Mouse (Mus musculus) G1E (cell line): Measurements from ENCODE around the gene Gna11. TPM values are rescaled to one million over a fixed set of nuclear protein-coding genes. Genes with fewer than 3 reads are reported as not detected.

Experiments used
- ATAC-seq: 2 replicates; pipeline ENCODE4 v1.8.0; 2016; ENCODE audit warnings: mild to moderate bottlenecking; ENCODE audit not compliant: insufficient number of reproducible peaks, poor library complexity, low FRiP score, severe bottlenecking; ENCODE audit errors: extremely low read depth
- DNase-seq: peaks from one replicate; pipeline ENCODE4 v3.0.0; 2012; ENCODE audit warnings: low spot score
- H3K27me3 ChIP-seq: 2 replicates; pipeline ENCODE4 v1.6.1; 2012; ENCODE audit warnings: mild to moderate bottlenecking, low read length, inconsistent platforms; ENCODE audit not compliant: insufficient read depth
- H3K36me3 ChIP-seq: replicated peaks from 2 replicates; pipeline ENCODE3; 2012; ENCODE audit warnings: mild to moderate bottlenecking, inconsistent platforms
- H3K4me1 ChIP-seq: 2 replicates; pipeline ENCODE4 v1.6.1; 2012; ENCODE audit warnings: low read depth, low read length, inconsistent platforms, mixed read lengths; ENCODE audit not compliant: insufficient read depth
- H3K4me3 ChIP-seq: 2 replicates; pipeline ENCODE4 v1.5.1; 2012; ENCODE audit warnings: low read depth, mild to moderate bottlenecking, inconsistent platforms, low read length, moderate library complexity, mixed read lengths
- H3K9me3 ChIP-seq: replicated peaks from 2 replicates; pipeline ENCODE4 v1.6.1; 2012; ENCODE audit warnings: inconsistent platforms
- CTCF ChIP-seq: IDR thresholded peaks from 2 replicates; pipeline ENCODE4 v1.5.1; 2012; ENCODE audit warnings: low read depth, low read length, inconsistent platforms, mixed read lengths
- GATA1 ChIP-seq: IDR thresholded peaks from 2 replicates; pipeline ENCODE4 v1.6.1; 2012; ENCODE audit warnings: borderline replicate concordance, low read length, inconsistent platforms, mixed read lengths
- GATA2 ChIP-seq: IDR thresholded peaks from 2 replicates; pipeline ENCODE4 v1.6.1; 2012; ENCODE audit warnings: low read depth, low read length, inconsistent platforms, borderline replicate concordance
- POLR2AphosphoS5 ChIP-seq: IDR thresholded peaks from 2 replicates; pipeline ENCODE4 v1.6.1; 2012; ENCODE audit warnings: low read depth, low read length, inconsistent platforms; ENCODE audit not compliant: insufficient replicate concordance
- TAL1 ChIP-seq: conservative IDR thresholded peaks from 2 replicates; pipeline ENCODE4 v1.6.1; 2012; ENCODE audit warnings: low read depth, low read length, inconsistent platforms, mixed read lengths
- polyA plus RNA-seq: library from polyadenylated mRNA; stranded (reverse); fragments of >175 nt; gene quantifications from 2 replicates; pipeline ENCODE4 v1.2.3, GENCODE M21; 2012
- total RNA-seq, 2 experiments: library from RNA; stranded (forward) in 1 of 2; stranded (reverse) in 1 of 2; fragments of 200-1000 nt in 1 of 2; fragments of >200 nt in 1 of 2; fragmentation: Nextera tagmentation in 1 of 2; gene quantifications; 2 replicates each; pipeline ENCODE4 v1.2.3; 2014 to 2017

Gna11 gene
- total and polyA plus RNA-seq, 3 experiments = 6.5 to 14.0 (median 9.7) TPM

GRCm38 (mm10) chr10:81497401-81498270 is 47.4 kb downstream of the Gna11 start:
- TF ChIP-seq TAL1 (no peak), GATA1 (no peak), CTCF (no peak), POLR2AphosphoS5 (no peak), GATA2 (no peak)
- DNase-seq (peak; percentile 70), ATAC-seq (peak; percentile 57)
- peak overlapping the region; percentile 97; the same call in 1 of the 2 replicates for H3K4me3 ChIP-seq
- no peaks in the 10 kb centered on the region for H3K27me3 ChIP-seq
- no peaks in the 10 kb centered on the region for H3K9me3 ChIP-seq
- peaks cover 83% of the 10 kb centered on the region for H3K4me1 ChIP-seq
- H3K36me3 ChIP-seq = peaks cover 62% of the 10 kb centered on the region

GRCm38 (mm10) chr10:81496969-81497368 is 48.0 kb downstream of the Gna11 start:
- H3K4me3 ChIP-seq = peak overlapping the region; percentile 97; the same call in 1 of the 2 replicates
- DNase-seq = no peak

DNA sequence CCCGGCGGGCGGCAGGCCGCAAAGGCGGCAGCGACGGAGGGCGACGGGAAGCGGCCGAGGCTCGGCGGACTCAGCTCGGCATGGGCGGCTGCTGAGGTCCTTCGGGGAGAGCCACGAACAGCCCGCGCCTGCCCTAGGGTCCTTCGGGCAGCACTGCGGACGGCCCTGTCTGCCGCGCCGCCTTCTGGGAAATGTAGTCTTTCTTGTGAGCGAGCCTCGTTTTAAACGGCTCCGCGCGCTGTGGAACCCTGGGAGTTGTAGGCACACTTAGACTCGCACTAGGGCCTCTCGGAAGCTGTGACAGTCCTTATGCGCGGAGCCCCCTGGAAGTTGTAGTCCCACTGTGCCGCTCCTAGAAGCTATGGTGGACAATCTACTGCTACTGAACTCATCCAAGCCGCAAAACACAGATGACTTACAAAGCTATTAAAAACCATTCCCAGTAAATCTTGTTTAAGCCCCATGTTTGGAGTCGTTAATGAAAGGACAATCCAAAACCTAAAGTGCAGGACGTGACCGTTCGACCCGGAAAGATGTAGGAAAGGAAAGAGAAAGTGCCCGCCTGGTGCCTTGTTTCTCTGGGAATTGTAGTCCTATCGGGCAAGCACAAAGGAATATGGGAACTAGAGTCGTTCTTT is 48.6 kb downstream of the Gna11 start, which contains the start of gene Ncln:
TSS of gene Ncln (minus strand) at position 129 of the 638 bp plus-strand sequence.
- TF ChIP-seq CTCF (no peak), TAL1 (no peak), POLR2AphosphoS5 (no peak), GATA1 (no peak), GATA2 (no peak)
- DNase-seq (peak; percentile 90), ATAC-seq (peak; percentile 84)
- Histone ChIP-seq H3K9me3 (no peaks in the 10 kb centered on the region), H3K4me3 (peak within 1 kb of the TSS; percentile 97), H3K27me3 (no peaks in the 10 kb centered on the region), H3K36me3 (peaks cover 62% of the 10 kb centered on the region), H3K4me1 (peaks cover 82% of the 10 kb centered on the region)

More at GRCm38 (mm10) chr10:81496969-81497368, 48.0 kb downstream of the Gna11 start:
- no peaks in the 10 kb centered on the region for H3K9me3 ChIP-seq
- H3K27me3 ChIP-seq = no peaks in the 10 kb centered on the region
- TF ChIP-seq GATA1 = no peak
- TF ChIP-seq POLR2AphosphoS5 = no peak
- TF ChIP-seq TAL1 = no peak
- TF ChIP-seq CTCF = no peak
- no peak for TF ChIP-seq GATA2
- H3K36me3 ChIP-seq = peaks cover 62% of the 10 kb centered on the region
- no peak for ATAC-seq
- H3K4me1 ChIP-seq = peaks cover 83% of the 10 kb centered on the region

DNA sequence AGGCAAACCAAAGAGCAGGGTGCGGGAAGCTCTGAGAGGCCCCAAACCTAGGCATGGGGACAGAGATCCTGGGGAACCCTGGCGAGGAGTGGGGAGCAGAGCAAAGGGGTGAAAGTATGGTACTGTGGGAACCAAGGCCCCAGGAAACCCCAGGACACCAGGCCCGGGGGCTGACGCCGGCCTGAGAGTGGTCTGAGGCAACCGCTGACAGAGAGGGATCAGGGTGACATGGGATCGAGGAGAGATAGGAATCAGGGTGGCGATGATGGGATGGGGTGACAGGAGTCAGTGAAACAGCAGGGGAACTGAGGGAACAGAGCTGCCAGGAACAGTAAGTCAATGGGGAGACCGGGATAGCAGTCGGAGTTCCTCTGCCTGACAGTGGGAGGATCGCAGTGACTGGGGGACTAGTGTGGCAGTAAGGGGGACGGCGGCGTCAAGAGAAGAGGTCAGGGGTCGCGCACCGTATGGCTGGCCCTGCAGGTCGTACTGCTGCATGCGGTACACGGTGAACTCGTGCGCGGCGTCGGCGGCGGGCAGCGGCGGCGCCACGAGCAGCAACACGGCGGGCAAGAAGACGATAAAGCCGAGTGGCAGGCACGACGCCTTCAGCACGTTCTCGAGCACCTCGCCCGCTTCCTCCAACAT is 49.2 kb downstream of the Gna11 start:
- DNase-seq = no peak
- peaks cover 86% of the 10 kb centered on the region for H3K4me1 ChIP-seq
- H3K4me3 ChIP-seq = peak overlapping the region; percentile 97
- H3K9me3 ChIP-seq = no peaks in the 10 kb centered on the region
- no peak for ATAC-seq
- H3K27me3 ChIP-seq = no peaks in the 10 kb centered on the region
- H3K36me3 ChIP-seq = peaks cover 64% of the 10 kb centered on the region
- TF ChIP-seq GATA1 (no peak), POLR2AphosphoS5 (no peak), GATA2 (no peak), CTCF (no peak), TAL1 (no peak)

- H3K36me3 ChIP-seq = peaks cover 65% of the 10 kb centered on the region
- no peak for ATAC-seq
- H3K4me1 ChIP-seq = peaks cover 84% of the 10 kb centered on the region
These were observed 49.8 kb downstream of the Gna11 start for GRCm38 (mm10) chr10:81495151-81495550.

More at GRCm38 (mm10) chr10:81495151-81495550, 49.8 kb downstream of the Gna11 start:
- no peak for DNase-seq
- peak overlapping the region; percentile 97 for H3K4me3 ChIP-seq
- TF ChIP-seq CTCF (no peak), GATA1 (no peak), POLR2AphosphoS5 (no peak), TAL1 (no peak), GATA2 (no peak)
- H3K27me3 ChIP-seq = no peaks in the 10 kb centered on the region
- no peaks in the 10 kb centered on the region for H3K9me3 ChIP-seq
